Mouse (Mus musculus) heart, embryonic 15.5 days (tissue): ENCODE data around the gene Syn3. TPM values are rescaled to one million over a fixed set of nuclear protein-coding genes. Genes with fewer than 3 reads are reported as not detected.
"Not testable (repeated sequence)": the region's sequence is repeated elsewhere in the genome, so short reads cannot be mapped to it uniquely, and the experiment has no call there.

Experiments
- ATAC-seq: fragments of 200-750 bp; cut with Nextera tagmentation; replicated peaks from 2 replicates; pipeline ENCODE4 v1.8.0; 2017; ENCODE audit warnings: low read depth, moderate TSS enrichment; ENCODE audit not compliant: insufficient number of reproducible peaks, insufficient read depth, low FRiP score
- H3K27ac ChIP-seq: fragments of 300-500 bp; sonication (generic); 2 replicates; pipeline ENCODE4 v1.5.1; 2015; ENCODE audit warnings: mild to moderate bottlenecking, inconsistent platforms
- H3K27me3 ChIP-seq: fragments of 300-500 bp; sonication (generic); 2 replicates; pipeline ENCODE4 v1.6.1; 2015; ENCODE audit warnings: inconsistent platforms
- H3K36me3 ChIP-seq: fragments of 300-500 bp; sonication (generic); 2 replicates; pipeline ENCODE4 v1.6.1; 2015; ENCODE audit warnings: mild to moderate bottlenecking, inconsistent platforms
- H3K4me1 ChIP-seq: fragments of 300-500 bp; sonication (generic); replicated peaks from 2 replicates; pipeline ENCODE4 v1.6.1; 2015; ENCODE audit warnings: inconsistent platforms
- H3K4me2 ChIP-seq: fragments of 300-500 bp; sonication (generic); 2 replicates; pipeline ENCODE4 v1.6.1; 2015; ENCODE audit warnings: inconsistent platforms, mild to moderate bottlenecking, moderate library complexity
- H3K4me3 ChIP-seq: fragments of 300-500 bp; sonication (generic); 2 replicates; pipeline ENCODE4 v1.5.1; 2015; ENCODE audit warnings: mild to moderate bottlenecking, inconsistent platforms
- H3K9ac ChIP-seq: fragments of 300-500 bp; sonication (generic); 2 replicates; pipeline ENCODE4 v1.6.1; 2015; ENCODE audit warnings: mild to moderate bottlenecking, inconsistent platforms
- H3K9me3 ChIP-seq: fragments of 300-500 bp; sonication (generic); replicated peaks from 2 replicates; pipeline ENCODE4 v1.6.1; 2016; ENCODE audit warnings: inconsistent platforms
- WGBS: fragments of 180-500 bp; shearing (Covaris S2); methylation state at CpG from one replicate; pipeline ENCODE4 v1.1.7; 2015; ENCODE audit warnings: mixed read lengths; 5-methylcytosine and 5-hydroxymethylcytosine counted together
- polyA plus RNA-seq: library from polyadenylated mRNA; unstranded; fragments of >200 nt; fragmentation: Nextera tagmentation; extraction: Ambion mirVana; gene quantifications from 2 replicates; pipeline ENCODE4 v1.2.1, GENCODE M21; 2015

Syn3 gene
- polyA plus RNA-seq, 1 experiment from 2014 or later = 0.82 TPM

DNA sequence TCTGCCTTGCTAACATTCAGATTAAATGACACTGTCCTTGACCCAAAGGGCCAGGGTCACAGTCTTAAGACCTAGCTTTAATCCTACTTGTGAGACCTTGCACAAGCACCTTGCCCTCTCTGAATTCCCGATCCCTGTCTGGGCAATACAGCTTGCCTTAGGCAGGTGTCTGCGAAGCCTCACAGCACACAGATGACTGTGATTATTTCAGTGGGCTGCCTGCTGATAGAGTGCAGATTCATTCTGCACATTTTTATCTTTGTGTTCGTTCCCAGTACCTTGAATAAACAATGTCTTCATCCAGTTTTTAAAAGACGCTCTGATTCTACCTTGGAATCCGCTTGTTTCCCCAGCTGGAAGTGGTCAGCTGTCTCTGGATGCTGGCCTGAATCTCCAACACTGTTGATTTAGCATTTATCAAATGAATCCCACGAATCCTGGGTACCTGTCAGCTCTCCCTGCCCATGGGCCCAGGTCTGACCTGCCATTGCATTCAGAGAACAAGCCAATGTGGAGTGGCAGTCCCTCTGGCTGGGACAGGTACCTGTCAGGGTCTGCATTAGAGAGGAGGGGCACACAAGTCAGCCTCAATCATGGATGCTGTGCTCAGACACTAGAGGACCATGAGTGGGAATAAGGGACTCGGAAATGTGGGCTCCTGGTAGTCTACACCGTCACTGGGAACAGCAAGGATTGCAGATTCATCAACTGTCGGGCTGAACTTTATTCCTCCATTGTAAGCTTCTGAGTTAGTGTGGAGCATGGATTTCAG is 117.4 kb downstream of the Syn3 start:
- H3K27ac ChIP-seq = no peak overlapping the region
- H3K4me1 ChIP-seq = no peaks in the 10 kb centered on the region; the same call in 1 of the 2 replicates
- 49% methylated on average over 9 of the region's 9 CpGs for WGBS
- no peaks in the 10 kb centered on the region for H3K36me3 ChIP-seq
- no peaks in the 10 kb centered on the region for H3K27me3 ChIP-seq
- H3K4me3 ChIP-seq = no peak overlapping the region
- no peaks in the 10 kb centered on the region for H3K9me3 ChIP-seq
- ATAC-seq = no peak
- H3K9ac ChIP-seq = no peak overlapping the region
- H3K4me2 ChIP-seq = no peak overlapping the region

GRCm38 (mm10) chr10:86380626-86381025 is 118.1 kb downstream of the Syn3 start:
- H3K27me3 ChIP-seq = no peaks in the 10 kb centered on the region
- ATAC-seq = no peak
- no peaks in the 10 kb centered on the region for H3K36me3 ChIP-seq
- WGBS = 34% methylated on average over 2 of the region's 2 CpGs
- H3K9me3 ChIP-seq = no peaks in the 10 kb centered on the region
- no peak overlapping the region for H3K27ac ChIP-seq
- H3K4me1 ChIP-seq = peaks cover 5% of the 10 kb centered on the region; the same call in 1 of the 2 replicates
- H3K4me2 ChIP-seq = no peak overlapping the region
- no peak overlapping the region for H3K9ac ChIP-seq
- no peak overlapping the region for H3K4me3 ChIP-seq

DNA sequence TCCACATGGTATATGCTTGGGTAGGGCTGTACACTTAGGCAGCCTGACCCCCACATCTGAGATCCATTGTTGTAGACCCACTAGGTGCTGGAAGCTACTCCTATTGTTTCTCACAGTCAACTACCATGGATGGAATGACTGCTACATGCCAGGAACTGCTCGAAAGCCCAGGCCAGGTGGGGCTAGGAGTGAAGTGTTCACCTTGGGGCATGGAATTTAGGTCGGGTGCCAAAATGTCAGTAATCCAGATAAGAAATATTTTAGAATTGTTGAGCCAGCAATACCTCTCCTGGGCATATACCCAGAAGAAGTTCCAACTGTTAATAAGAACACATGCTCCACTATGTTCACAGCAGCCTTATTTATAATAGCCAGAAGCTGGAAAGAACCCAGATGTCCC is 119.9 kb downstream of the Syn3 start:
- not testable (repeated sequence) for H3K36me3 ChIP-seq, H3K27ac ChIP-seq, H3K4me2 ChIP-seq, H3K4me3 ChIP-seq, H3K9ac ChIP-seq, H3K27me3 ChIP-seq, H3K9me3 ChIP-seq, H3K4me1 ChIP-seq, ATAC-seq
- 69% methylated on average over 2 of the region's 2 CpGs for WGBS

DNA sequence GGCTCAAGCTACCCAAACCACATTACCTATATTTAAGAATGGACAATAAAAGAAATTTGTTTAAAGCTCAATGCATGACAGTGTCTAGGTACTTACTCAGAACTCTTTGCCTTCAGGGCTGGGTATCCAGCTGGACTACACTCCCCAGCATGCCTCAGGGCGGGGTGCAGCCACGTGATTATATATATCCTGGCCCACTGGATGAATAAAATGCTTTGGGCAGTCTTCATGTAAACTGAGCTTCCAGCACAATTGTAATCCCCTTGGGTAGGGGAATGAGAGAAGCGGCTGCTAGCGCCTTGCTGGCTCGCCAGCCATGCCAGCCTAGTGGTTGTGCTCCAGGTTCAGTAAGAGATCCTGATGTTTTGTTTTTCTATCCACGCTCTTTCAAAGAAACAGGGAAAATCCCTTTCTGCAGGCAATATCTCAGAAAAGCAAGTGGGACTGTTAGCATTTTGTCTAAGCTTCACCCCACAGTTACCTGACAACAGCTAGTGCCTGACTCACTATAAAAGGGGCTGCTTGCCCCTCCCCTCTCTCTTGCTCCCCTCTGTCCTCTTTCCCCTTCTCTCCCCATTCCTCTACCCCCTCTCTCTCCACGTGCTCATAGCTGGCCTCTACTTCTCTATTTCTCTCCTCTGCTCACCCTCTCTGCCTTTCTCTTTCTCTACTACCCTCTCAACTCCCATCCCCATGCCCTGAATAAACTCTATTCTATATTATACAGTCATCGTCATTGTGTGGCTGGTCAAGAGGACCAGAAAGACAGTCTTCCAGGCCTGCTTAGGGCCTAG is 122.1 kb downstream of the Syn3 start:
- peaks cover 15% of the 10 kb centered on the region for H3K4me1 ChIP-seq
- no peak overlapping the region for H3K4me2 ChIP-seq
- no peaks in the 10 kb centered on the region for H3K36me3 ChIP-seq
- H3K4me3 ChIP-seq = no peak overlapping the region
- H3K9me3 ChIP-seq = no peaks in the 10 kb centered on the region
- WGBS = 69% methylated on average over 8 of the region's 8 CpGs
- no peak for ATAC-seq
- H3K27me3 ChIP-seq = no peaks in the 10 kb centered on the region
- H3K9ac ChIP-seq = no peak overlapping the region
- no peak overlapping the region for H3K27ac ChIP-seq

DNA sequence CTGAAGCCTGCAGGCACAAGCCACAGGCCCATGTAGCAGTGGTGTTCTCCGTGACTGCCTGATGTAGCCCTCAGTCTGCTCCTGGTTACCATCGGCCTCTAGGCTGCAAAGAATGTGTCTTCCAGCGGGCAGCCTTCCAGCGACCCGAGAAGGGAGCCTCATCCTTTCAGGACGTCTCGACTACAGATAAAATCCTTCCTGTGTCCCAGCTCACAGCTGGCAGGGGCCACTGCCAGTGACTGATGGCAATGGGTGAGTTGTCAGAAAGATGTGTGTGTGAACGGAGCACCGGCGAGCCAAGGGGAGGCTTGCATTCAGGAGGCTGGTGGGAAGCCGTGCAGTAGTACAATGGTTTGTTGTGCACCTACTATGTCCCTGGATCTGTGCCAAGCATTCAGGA is 122.8 kb downstream of the Syn3 start:
- Histone ChIP-seq H3K9ac (no peak overlapping the region), H3K9me3 (no peaks in the 10 kb centered on the region), H3K36me3 (no peaks in the 10 kb centered on the region), H3K27me3 (no peaks in the 10 kb centered on the region), H3K4me3 (no peak overlapping the region), H3K4me2 (no peak overlapping the region), H3K4me1 (peaks cover 21% of the 10 kb centered on the region), H3K27ac (peak overlapping the region; percentile 1; the same call in 1 of the 2 replicates)
- no peak for ATAC-seq
- 37% methylated on average over 11 of the region's 11 CpGs for WGBS

GRCm38 (mm10) chr10:86374061-86374460 is 124.6 kb downstream of the Syn3 start:
- Histone ChIP-seq H3K27ac (no peak overlapping the region), H3K4me1 (peaks cover 35% of the 10 kb centered on the region), H3K4me2 (no peak overlapping the region), H3K4me3 (no peak overlapping the region), H3K27me3 (no peaks in the 10 kb centered on the region), H3K9ac (no peak overlapping the region), H3K9me3 (no peaks in the 10 kb centered on the region), H3K36me3 (no peaks in the 10 kb centered on the region)
- no peak for ATAC-seq
- WGBS = 83% methylated on average over 2 of the region's 2 CpGs

- no peaks in the 10 kb centered on the region for H3K27me3 ChIP-seq
- H3K4me2 ChIP-seq = no peak overlapping the region
- no peak overlapping the region for H3K9ac ChIP-seq
- peaks cover 48% of the 10 kb centered on the region for H3K4me1 ChIP-seq
- peak; percentile 77 for ATAC-seq
- no peaks in the 10 kb centered on the region for H3K36me3 ChIP-seq
- no peaks in the 10 kb centered on the region for H3K9me3 ChIP-seq
- H3K4me3 ChIP-seq = no peak overlapping the region
- peak overlapping the region; percentile 50 for H3K27ac ChIP-seq
Observed at GRCm38 (mm10) chr10:86371561-86371960, 127.1 kb downstream of the Syn3 start.

GRCm38 (mm10) chr10:86369346-86369745 is 129.3 kb downstream of the Syn3 start:
- H3K9ac ChIP-seq = no peak overlapping the region
- no peak overlapping the region for H3K4me3 ChIP-seq
- H3K36me3 ChIP-seq = no peaks in the 10 kb centered on the region
- no peak for ATAC-seq
- no peaks in the 10 kb centered on the region for H3K9me3 ChIP-seq
- peaks cover 59% of the 10 kb centered on the region for H3K4me1 ChIP-seq
- no peak overlapping the region for H3K4me2 ChIP-seq
- H3K27ac ChIP-seq = peak overlapping the region; percentile 38
- no peaks in the 10 kb centered on the region for H3K27me3 ChIP-seq
- 44% methylated on average over 4 of the region's 4 CpGs for WGBS

DNA sequence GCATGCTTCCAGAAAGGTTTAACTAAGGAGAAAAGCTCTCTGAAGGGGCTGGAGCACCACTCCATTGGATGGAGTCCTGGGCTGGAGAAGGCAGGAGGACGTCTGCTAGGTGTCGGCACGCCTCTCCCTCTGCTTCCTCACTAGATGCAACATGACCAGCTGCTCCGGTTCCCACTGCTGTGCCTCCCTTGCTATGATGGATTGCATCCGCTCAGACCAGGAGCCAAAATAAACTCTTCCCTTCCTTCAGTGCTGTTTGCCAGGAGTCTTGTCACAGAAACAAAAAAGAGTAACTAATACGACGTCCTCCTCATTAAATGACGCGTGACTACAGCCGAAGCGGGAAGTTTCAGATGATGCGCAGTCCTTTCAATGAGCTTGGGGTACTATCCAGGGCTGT is 129.9 kb downstream of the Syn3 start:
- Histone ChIP-seq H3K4me3 (no peak overlapping the region), H3K9me3 (no peaks in the 10 kb centered on the region), H3K27me3 (no peaks in the 10 kb centered on the region), H3K9ac (no peak overlapping the region), H3K4me1 (peaks cover 64% of the 10 kb centered on the region), H3K4me2 (no peak overlapping the region), H3K27ac (0 out of 2 replicates have a peak overlapping the region, but pooled peaks have one; percentile 38), H3K36me3 (no peaks in the 10 kb centered on the region)
- WGBS = 58% methylated on average over 12 of the region's 12 CpGs
- peak; percentile 36; the same call in 1 of the 2 replicates for ATAC-seq

DNA sequence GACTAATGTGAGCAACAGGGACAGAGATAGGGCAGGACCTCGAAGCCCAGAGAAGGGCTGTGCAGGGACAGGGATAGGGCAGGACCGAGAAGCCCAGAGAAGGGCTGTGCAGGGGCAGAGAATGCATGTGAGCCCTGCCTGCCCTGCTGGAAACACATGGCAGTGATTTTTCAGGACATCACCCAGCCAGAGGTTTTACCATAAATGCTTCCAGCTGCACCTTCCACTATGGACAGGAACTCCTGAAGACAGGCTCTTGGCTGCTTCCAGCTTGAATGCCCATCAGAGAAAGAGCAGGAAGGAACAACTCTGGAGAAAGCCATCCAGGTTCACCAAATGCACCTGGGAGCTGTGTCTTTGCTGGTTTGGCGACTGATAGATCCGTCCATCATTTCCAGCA is 131.3 kb downstream of the Syn3 start:
- no peak overlapping the region for H3K9ac ChIP-seq
- WGBS = 75% methylated on average over 4 of the region's 4 CpGs
- H3K27ac ChIP-seq = no peak overlapping the region
- H3K4me1 ChIP-seq = peaks cover 67% of the 10 kb centered on the region
- no peak overlapping the region for H3K4me2 ChIP-seq
- H3K4me3 ChIP-seq = no peak overlapping the region
- H3K9me3 ChIP-seq = no peaks in the 10 kb centered on the region
- no peaks in the 10 kb centered on the region for H3K36me3 ChIP-seq
- H3K27me3 ChIP-seq = no peaks in the 10 kb centered on the region
- no peak for ATAC-seq

- Histone ChIP-seq H3K27ac (peak overlapping the region; percentile 66), H3K9me3 (no peaks in the 10 kb centered on the region), H3K4me1 (peaks cover 53% of the 10 kb centered on the region), H3K4me2 (peak overlapping the region; percentile 33; the same call in 1 of the 2 replicates), H3K36me3 (no peaks in the 10 kb centered on the region), H3K9ac (no peak overlapping the region), H3K4me3 (no peak overlapping the region), H3K27me3 (no peaks in the 10 kb centered on the region)
- ATAC-seq = peak; percentile 90
- 12% methylated on average over 5 of the region's 5 CpGs for WGBS
Observed at GRCm38 (mm10) chr10:86365632-86366092, 133.0 kb downstream of the Syn3 start.
